Mouse (Mus musculus) NIH3T3 (cell line): Measurements from ENCODE around the gene Mcu.
A peak's percentile ranks its signal among the peaks of the same experiment; 100 is the strongest.

ENCODE experiments used
- DNase-seq: peaks from one replicate; pipeline ENCODE4 v3.0.0-alpha.2; 2012; ENCODE audit warnings: low read depth

The Mcu gene

DNA sequence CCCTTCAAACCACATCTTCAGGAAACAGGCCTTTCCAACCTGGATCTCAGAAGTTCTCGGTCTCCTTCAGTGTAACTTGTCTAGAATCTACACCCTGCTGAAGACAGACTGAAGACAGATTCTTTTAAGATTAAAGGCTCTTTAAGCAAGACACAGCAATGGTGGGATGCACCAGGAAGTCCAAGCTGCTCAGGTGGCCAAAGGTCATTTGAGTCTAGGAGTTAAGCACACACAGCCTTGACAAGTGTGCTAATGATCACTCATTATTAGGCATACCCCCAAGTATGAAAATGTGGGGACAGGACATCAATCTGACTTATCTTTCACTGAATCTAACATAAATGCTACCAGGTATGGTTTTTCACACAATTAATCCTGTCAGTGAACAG, 47.0 kb downstream of the Mcu start:
- no peak for DNase-seq

DNA sequence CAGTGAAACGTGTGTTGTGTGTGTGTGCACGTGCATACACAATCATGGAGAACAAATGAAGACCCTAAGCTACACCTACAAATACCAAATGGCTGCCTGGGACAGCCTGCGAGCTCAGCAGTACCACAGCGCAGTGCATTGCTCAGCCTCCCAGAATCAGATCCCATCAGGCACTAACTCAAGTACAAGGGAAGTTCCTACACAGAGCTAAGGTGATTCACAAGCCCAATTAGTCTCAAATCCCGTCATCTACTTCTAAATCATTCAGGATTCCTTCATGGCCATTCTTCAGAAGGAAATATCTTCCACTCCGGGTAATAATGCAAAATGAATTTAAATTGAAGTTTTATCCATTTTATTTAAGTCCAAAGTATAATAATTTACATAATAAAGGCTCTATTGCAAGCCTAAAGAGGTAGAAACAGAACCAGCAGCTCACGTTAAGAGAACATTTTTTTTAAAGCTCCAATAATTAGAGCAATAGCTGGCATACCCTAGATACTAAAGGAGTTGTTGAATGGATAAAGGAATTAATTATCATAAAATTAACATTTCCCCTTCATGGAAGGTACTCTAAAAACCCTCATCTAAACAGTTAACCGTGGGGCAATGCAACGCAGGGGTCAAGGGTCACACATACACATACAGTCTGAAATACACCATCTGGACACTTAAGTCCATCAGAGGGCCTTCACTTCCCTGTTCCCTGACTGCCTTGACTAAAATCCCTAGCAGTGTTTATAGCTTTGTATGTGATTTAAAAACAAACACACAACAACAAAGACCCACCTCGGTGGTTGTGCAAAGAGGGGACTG, 47.6 kb downstream of the Mcu start:
- no peak for DNase-seq

DNA sequence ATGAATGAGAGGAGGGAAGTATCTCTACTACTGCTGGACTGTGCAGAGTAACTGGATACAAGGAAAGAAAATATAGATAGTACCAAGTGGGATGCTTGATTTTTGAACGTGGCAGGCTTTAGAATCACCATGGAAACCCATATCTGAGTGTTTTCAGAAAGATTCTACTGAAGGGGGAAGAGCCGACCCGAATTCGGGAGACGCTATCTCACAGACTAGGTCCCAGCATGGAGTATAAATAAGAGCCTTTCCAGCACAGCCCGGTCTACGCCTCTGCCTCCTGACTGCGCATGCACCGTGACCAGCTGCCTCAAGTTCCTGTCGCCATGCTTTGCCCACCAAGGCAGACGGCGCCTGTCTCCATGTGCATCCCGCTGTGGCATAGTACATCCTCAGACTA, 49.5 kb downstream of the Mcu start:
- DNase-seq: no peak

DNA sequence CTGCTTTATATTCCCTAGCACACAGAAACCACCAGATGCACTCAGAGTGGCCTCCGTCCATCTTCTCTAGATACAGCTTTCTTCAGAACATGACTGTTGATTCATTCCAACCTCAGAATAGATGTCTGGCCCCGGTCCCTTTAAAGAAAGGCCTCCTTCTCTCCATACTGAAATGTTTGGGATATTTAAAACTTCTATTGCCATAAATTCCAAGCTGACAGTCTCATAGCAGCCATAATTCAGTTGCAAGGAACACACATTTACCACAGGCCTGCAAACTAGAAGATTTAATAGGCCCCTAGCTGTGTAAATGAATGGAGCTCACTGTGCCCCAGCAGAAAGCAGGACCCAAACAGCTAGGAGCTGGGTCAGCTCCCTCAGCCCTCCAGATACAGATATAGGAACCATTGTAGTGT, 50.5 kb downstream of the Mcu start:
- DNase-seq: peak; percentile 69

DNA sequence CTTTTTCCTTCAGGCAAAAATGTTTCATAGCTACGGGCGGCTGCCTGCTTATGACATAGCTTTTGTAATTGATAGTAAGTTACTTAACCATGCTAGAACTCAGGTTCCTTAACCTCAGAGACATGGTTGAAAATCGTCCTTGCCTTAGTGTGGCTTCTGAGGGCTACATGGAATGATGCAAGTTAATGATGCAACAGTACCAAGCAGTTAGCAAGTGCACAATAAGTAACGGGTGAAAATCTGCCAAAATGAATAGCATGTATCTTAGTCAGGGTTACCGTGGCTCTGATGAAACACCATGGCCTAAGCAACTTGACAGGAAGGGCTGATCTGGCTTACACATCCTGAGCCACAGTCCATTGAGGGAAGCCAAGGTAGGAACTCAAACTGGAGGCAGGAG, 51.9 kb downstream of the Mcu start:
- DNase-seq: peak; percentile 70

DNA sequence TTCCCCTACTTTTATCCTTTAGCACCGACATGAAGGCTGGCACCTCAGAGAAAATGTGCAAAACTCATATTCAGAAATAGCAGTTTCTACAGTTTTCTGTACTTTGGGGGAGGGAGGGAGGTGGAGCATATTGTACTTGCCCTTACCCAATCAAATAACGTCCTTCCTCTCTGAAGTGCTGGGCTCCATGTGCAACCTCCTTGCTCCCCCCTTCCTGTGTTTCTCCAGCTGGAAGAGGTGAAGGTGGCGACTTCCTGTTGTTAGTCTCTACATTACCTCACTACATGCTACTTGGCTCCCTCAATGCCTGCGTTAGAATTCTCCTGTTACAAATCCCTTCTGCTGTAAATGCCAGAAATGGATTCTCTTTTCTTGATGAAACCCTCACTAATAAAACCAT, 54.0 kb downstream of the Mcu start:
- DNase-seq: no peak

DNA sequence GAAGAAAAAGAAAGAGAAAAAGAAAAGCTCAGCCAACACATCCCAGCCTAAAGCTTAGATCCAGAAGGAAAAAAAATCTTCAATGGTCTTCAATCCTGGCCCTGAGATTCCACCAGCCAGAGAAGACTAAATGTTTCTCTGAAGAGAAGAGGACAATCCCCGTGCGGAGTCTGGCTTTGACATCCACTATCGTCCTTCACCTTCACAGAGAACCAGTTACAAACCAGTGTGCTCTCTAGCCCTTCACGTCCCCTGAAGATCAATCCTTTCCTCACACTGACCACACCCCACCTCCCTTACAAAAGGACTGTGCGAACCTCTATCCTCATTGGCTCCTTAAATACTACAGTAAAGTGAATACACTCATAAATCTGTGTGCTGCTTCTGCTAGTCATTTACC, 56.4 kb downstream of the Mcu start:
- DNase-seq: no peak

DNA sequence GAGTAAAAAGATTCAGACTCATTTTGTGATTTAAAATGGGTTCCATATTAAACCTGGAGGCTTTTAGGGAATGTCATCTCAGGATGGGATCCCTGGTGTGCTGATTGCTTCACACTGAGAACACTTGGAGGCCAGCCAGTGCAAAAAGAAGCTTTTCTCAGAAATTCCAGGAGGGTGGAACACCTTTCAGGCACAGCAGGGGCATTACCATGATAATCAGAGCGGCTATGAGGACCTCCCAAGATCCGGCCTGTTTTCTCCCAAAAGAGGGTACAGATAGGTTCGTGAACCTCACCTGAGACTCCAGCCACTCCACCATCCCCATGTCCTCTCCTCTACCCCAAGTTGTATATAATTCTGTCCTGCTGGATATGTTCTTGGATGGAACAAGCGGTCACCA, 57.9 kb downstream of the Mcu start:
- no peak for DNase-seq

DNA sequence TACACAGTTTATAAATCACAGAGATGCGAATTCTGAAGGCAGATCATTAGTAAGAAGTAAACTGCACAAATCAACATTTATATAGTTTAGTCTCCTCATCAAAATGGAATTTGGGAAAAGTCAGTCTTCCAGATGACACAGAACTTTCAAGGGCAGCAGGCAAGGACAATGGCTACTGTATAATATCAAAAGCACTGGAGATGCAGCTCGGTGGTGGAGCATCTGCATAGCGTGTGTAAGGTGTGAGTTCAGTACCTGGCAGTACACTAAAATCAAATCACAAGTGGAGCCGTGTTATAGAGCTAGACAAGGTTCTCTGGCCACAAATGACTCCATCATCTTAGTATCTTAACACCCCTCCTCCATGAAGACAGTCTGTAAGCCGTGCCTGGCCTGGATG, 58.3 kb downstream of the Mcu start:
- no peak for DNase-seq

DNA sequence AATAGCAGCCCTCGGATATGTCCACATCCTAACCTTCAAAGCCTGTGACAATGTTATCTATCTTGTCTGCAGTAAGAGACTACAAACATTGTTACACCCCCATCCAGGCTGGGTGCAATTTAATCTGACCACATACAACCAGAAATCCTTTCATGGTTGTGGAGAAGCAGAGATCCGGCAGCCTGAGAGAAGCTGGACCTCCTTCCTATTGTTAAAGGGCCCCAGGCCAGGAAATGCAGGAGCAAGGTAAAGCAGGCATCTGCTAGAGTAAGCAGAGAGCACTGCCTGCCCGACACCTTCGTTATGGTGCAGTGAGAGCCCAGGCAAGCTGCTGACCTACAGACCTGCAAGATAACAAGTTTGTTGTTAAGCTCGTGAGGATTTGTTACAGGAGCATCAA, 60.0 kb downstream of the Mcu start:
- DNase-seq: no peak

DNA sequence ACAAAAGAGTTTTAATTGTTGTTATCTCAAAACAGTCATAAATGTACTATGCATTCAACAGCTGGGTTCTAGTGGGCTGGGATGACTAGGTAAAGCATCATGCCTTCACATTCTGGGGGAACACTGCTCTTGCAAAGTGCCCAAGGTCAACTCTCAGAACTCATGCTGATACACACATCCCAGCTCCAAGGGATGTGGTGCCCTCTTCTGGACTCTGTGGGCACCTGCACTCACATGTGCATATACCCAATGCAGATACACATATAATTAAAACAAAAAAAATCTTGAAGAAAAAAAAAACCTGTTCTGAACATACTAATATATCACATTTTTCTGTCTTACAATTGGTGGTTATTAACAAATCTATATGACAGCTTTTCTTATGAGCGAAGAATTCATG, 62.2 kb downstream of the Mcu start:
- no peak for DNase-seq

DNA sequence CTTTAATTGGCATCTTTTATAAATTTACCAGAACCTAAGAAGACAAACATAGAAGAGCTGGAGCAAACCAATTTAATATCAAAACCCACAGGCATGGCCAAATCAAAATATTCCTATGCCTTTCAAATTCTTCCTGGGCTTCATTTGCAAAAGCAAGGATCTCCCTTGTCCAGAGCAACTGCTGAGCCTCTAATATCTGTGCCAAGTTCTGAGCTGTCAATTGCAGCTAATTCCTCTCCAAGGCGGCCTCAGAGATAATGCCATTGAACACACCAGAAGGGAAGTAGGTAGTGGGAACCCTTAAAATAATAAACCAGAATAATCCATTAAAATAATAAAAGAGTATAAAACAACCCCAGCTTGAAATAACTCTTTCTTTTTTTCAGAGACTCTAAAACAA, 64.0 kb downstream of the Mcu start:
- DNase-seq: no peak

DNA sequence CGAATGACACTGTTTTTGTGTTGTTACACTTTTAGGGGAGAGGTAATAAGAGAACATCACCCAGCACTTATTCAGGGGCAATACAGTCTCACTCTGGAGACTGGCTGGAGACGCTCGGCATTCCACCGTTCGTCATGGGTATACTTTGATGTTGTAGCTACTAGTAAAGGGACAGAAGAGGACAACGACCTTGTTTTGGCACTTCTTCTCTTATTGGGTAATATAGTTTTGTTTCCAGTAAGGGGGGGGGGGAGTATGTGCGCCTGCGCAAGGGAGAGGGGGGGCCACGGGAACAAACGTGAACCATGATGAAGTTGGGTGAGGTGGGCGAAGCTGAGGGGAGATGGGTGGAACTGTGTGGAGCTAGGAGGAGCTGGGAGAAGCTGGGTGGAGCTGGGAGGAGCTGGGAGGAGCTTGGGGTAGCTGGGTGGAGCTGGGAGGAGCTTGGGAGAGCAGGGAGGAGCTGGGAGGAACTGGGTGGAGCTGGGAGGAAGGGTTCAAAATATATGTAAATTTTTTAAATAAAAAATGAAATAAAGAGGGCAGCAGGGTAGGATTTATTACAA, 67.6 kb downstream of the Mcu start:
- no peak for DNase-seq

DNA sequence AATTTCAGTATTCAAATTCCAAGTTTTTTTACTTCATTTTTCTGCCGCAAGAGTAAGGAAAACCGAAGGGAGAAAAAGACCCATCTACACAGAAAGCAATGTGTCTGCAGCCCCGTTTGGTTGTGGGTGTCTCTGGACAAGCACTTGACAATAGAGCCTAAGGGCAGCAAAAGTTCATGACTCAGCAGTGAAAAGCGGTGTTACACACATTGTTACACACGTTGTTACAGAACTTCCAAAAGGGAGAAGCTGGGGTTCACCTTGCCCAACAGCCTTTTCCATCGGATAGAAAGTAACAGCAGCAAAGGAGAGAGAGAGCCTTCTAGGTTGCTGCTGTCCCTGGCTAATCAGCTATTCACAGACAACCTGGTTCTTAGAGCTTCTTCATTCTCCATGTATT, 68.3 kb downstream of the Mcu start:
- no peak for DNase-seq

DNA sequence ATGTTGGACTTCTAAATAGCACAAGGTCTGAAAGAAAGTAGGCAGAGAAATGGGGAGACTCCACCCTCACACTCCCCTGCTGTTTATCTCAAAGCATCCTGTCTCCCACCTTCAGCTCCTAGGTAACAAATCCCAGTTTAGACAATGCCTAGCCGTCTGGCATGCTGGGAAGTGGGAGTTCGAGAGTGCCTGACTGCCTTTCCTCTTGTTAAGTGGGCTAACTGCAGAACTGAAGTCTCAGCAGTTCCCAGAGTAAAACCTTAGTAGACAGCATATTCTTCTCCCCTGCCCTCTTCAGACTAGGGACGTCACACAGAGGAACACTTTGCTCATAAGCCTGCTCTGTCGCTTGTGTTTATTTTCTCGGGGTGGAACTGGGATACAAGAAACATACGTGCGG, 69.1 kb downstream of the Mcu start:
- no peak for DNase-seq

DNA sequence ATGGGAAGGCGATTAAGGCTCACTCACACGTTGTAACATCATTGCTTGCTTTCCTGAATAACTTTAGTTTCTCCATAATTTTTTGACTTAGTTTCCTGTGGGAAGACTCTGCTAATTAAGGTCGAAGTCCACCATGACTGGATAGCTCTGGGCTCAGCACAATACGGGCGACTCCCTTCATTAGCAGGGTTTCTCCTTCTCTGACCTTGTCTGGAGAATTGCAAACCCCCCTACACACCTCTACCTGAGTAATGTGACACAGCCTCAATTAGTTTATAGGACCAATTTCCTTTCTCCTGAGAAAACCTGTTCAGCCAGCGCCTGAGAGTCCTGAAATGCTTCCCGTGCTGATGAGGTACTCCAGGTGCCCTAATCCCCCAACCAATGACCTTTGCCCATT, 71.3 kb downstream of the Mcu start:
- no peak for DNase-seq

DNA sequence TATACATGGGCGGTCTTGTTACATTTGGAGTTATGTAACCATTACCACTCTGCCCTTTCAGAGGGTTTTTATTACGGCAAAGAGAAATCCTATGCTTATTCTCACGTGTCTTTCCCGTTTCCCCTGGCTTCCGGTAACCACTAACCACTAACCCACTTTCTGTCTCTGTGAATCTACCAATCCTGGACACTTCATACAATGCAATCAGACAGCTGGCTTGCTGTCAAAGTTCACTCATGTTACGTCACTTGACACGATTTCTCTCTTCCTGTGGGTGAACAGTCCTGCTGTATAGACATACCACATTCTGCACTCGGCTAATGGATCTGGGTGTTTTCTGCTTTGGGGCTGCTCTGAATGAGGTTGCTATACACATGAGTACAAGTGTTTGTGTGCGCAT, 73.1 kb downstream of the Mcu start:
- no peak for DNase-seq

DNA sequence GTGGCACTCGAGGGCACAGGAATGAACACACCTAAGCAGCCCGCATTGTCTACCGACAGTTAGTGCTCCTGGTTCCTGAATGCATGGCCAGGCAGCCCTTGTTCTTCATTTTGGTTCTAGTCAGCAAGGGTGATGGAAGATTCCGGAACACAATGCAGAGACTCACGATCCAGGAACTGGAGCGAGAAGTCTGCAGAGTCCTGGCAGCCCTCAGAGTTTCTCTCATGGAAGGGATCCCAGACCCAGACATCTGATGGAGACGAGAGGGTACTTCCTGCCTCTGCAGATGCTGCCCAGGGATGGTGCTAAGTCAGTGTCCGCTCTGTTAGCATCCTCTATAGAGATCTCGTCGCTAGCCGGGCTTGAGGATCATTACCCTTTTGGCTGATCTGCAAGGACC, 75.0 kb downstream of the Mcu start:
- no peak for DNase-seq

DNA sequence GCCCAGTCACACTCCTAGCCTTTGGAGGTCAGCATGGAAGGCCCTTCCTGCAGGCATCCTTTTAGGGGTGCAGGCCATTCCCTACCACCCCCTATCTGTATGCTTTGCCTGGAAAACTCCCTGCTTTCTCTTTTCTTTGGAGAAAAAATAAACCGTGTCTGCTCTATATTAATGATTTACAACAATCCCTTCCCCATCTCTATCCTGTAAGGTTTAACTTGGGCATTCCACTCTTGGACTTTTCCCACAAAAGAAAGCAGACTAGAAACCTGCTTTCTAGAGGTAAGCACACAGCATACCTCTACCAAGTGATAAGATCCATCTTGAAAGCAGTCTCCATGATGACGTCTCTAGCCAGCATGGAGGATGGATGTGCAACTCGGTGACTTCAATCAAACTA, 75.9 kb downstream of the Mcu start:
- no peak for DNase-seq

DNA sequence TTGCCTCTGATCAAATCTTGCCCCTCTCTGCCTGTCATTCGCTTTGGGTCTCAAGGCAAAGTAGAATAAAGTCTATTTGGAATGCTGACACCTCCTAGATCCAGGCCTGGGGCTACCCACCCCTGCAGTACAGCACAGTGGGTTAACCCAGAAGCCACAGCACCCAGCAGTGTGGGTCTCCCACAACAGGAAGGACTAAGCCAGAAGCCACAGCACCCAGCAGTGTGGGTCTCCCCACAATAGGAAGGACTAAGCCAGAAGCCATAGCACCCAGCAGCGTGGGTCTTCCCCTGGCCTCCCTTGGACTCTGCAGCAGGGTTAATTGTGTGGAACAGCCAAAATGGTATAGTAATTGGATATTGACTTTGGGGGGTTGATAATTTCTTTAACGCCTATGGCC, 76.4 kb downstream of the Mcu start:
- no peak for DNase-seq

DNA sequence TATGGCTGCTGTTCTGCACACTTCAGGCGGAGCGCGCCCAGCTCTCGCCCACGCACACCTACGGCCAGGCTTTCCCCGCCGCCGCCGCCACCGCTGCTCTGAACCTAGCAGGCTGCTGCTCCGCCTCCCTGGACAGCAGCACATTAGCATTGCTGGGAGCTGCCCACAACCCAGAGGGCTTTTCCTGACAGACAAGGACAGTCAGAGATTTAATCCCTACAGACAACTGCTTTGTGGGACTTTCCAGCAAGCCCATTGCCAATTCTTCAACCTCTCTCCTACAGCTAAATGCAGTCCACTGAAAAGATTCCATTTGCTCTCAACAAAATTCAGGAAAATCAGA, 77.0 kb downstream of the Mcu start:
- peak; percentile 34 for DNase-seq

DNA sequence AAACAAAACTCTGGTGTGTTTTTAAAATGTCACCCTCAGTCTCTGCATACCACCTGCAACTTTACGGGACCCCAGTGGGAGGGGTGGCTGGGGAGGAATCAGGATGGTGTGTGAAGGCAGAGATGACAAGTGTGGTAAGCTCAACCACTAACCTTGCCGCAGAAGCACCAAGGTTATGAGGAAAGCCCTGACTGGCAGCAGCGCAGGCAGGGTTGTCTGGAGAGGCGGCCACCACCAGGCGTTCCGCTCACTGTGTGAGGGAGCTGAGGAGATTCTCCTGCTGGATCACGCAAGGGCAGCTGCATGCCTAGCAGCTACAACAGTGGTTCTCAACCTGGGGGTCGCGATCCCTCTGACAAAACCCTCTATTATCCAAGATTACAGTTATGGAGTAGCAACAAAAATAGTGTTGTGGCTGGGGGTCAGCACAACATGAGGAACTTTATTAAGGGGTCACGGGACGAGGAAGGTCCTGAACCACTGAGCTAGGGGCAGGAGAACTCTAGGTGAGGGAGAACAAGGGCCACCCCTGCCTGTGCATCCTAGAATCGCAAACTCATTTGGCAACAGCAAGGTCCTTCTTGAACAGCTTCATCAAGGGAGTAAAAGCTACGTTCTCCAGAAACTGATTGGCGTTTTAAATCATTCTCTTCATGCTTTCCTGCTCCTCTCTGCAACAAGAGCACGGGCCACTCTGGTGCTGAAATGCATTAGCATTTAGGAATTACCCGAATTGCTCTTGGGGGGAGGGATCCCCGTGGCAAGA, 77.5 kb downstream of the Mcu start:
- DNase-seq: no peak

DNA sequence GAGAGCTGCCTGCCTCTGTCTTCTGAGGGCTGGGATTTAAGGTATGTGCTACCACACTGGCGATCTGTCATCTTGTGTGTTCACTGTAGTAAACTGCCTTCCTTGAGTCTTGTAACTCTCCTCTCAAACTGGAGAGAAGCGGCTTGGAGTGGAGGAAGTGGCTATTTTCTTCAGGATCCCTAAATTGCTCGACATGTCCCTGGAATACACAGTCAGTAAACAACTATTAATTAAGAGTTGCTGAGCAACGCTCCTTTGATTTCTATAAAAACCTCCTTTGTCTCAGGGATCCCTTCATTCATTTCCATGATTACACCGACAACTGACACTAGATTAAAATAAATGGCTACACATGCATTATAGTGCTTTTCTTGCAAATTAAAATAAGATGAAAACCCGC, 78.4 kb downstream of the Mcu start:
- DNase-seq: no peak

DNA sequence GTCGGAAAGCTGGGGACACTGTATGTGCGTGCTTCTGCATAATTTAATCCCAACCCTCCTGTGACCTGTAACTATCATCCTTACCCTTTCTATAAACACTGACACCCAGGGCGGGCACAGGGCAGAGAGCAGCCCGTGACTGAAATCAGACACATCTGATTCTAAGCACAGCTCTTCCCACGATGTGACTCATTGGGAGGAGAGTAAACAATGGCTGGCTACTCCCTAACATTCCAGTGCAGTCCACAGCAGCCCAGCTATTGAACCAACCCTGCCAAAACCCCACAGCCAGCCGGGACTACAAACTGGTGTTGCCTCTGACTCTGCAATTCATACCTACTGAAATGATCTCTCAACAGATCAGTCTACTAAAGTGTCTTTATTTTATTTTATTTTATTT, 78.9 kb downstream of the Mcu start:
- peak; percentile 77 for DNase-seq
